Mouse (Mus musculus) CD8-positive naive resting alpha-beta T cell, adult 2 months (primary cell): Measurements from ENCODE around the gene Dnajc28.
A peak's percentile ranks its signal among the peaks of the same experiment; 100 is the strongest.

Experiments used
- DNase-seq, 2 experiments: peaks; one replicate each; pipeline ENCODE4 v3.0.0; 2022; ENCODE audit warnings: low read depth in 2 of 2, low spot score in 2 of 2

The Dnajc28 gene

DNA sequence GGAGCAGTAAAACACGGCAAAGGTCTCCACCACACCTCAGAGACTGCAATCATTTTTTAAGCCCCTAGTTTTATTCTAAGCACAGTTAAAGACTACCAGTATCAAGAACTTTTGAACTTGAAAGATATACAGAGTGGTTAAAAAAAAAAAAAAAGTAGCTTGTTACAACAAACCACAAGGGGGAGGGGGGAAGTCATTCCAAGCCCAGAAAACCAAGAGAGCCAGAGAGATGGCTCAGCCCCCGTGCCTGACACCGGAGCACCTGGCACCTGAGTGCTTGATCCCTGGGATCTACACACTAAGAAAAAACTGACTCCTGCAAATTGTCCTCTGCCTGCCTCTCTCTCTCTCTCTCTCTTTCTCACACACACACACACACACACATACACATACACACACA is 25.6 kb downstream of the Dnajc28 start:
- no peak for DNase-seq

- no peak for DNase-seq
These were observed 26.7 kb downstream of the Dnajc28 start for GRCm38 (mm10) chr16:91592162-91592561.

DNA sequence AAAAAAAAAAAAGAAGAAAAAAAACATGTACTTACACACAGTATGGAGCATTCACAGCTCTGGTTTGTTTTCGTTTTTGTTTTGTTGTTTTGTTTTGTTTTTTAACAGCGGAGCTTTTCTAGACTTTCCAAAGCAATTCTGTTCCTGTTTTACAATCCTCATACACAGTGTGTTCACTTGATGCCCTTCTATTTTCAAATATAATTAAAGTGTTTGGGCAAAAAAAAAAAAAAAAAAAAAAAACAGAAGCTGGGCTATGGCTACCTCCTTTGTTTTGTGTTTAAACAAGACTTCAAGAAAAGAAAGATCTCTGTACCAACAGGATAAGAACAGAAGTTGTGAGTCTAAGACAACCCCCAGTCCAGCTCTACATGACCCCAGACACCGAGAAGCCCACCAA is 30.1 kb downstream of the Dnajc28 start:
- DNase-seq = no peak

DNA sequence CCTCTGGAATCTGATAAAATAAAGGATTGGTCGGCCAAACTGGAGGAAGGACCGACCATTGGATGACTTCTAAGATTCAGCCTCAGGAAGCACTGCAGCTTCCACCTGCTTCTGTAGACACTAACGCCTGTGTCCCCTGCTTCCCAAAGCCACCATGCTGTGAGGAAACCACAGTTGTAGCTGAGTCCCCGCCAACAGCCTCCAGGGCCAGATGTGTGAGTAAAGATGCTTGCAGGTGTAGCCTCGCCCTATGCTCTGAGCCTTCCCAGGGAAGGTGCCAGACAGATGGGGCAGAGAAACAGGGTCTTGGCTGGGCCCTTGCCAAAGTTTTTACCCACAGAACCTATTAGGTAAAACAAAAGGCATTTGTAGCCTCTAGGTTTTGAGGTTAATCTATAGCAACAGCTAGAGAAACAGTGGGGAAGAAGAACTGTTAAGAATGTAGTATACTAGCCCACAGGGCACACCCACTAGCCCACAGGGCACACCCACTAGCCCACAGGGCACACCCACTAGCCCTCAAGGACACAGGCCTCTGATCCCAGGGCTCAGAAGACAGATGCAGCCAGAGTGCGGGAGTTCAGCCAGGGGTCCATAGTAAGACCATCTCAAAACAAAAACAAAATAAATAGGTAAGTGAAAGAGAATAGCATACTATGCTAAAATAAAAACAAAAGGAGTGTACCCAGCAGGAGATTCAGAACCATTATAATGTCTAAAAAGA is 30.9 kb downstream of the Dnajc28 start:
- no peak for DNase-seq

GRCm38 (mm10) chr16:91586244-91586643 is 32.6 kb downstream of the Dnajc28 start:
- no peak for DNase-seq

- DNase-seq = no peak
These were observed 33.2 kb downstream of the Dnajc28 start for GRCm38 (mm10) chr16:91585617-91586016.

- DNase-seq = peak; percentile 34 to 61
These were observed 36.5 kb downstream of the Dnajc28 start for GRCm38 (mm10) chr16:91582307-91582706.

- DNase-seq = no peak
These were observed 39.7 kb downstream of the Dnajc28 start for GRCm38 (mm10) chr16:91578980-91579720.

DNA sequence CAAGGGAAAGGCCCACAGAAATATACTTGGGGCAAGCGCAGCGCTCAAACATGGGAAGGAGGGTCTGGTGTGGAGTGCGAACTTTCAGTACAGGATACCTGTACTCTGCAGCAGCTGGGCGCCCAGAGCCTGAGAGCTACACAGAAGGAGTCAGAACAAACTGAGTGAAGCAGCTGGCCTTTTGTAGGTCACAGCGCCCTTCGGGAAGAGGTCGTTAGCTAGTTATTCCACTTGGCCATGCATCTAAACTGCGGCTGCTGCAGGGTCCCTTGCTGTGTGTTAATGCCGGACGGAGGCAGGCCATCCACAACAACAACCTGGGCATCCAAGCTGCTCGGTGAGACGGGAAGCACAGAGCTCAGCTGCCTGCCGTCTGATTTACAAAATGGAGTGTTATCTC is 43.7 kb downstream of the Dnajc28 start:
- DNase-seq = no peak

DNA sequence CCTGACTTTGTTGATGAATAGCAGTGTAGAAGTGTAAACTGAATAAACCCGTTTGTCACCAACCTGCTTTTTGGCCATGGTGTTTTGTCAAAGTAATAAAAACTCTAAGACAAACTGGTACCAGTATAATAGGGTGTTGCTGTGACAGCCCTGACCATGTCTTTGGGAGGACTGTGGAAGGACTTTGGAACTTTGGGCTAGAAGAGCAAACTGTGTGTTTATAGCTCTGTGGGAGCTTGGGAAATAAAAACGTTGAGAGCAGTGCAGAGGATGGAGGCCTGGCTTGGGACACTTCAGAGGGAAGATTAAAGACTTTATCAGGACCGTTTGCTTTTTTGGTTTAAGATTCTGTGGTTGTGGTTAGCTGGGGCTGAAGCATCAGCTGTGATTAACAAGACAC is 47.7 kb downstream of the Dnajc28 start:
- no peak for DNase-seq

DNA sequence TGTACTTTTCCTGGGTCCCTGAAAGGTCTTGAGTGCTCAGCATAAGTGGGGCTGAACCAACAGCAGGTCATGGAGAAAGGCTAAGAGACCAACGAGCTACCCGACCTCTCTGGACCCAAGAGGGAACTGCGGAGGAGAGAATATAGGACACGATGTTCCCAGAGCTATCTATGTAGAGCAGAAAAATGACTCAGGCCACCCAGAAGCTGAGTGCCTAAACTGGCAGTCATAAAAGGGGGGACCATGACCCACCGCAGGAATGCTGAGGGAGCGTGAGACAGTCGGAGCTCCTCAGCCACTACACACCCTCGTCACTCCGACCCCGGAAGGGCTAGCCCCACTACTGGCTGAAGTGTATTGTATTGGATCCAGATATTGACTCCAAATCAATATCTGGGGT is 49.9 kb downstream of the Dnajc28 start:
- DNase-seq = no peak

GRCm38 (mm10) chr16:91566002-91566401 is 52.8 kb downstream of the Dnajc28 start:
- DNase-seq = no peak

- no peak for DNase-seq
These were observed 53.4 kb downstream of the Dnajc28 start for GRCm38 (mm10) chr16:91565292-91565951.

GRCm38 (mm10) chr16:91564580-91565291 is 54.1 kb downstream of the Dnajc28 start:
- no peak for DNase-seq
